Mouse (Mus musculus) heart, embryonic 16.5 days (tissue): ENCODE data around the gene Ppp1r16b. TPM values are rescaled to one million over a fixed set of nuclear protein-coding genes. Genes with fewer than 3 reads are reported as not detected.
A peak's percentile ranks its signal among the peaks of the same experiment; 100 is the strongest.

Experiments
- ATAC-seq: fragments of 200-750 bp; cut with Nextera tagmentation; replicated peaks from 2 replicates; pipeline ENCODE4 v1.8.0; 2017; ENCODE audit warnings: moderate number of reproducible peaks; ENCODE audit not compliant: insufficient read depth, low FRiP score; ENCODE audit errors: extremely low read depth
- H3K27ac ChIP-seq: fragments of 300-500 bp; sonication (generic); 2 replicates; pipeline ENCODE4 v1.5.1; 2014; ENCODE audit warnings: mild to moderate bottlenecking, low read length, control low read depth, moderate library complexity
- H3K27me3 ChIP-seq: fragments of 300-500 bp; sonication (generic); 2 replicates; pipeline ENCODE4 v1.6.1; 2014; ENCODE audit warnings: low read length, mixed read lengths; ENCODE audit not compliant: control insufficient read depth, insufficient read depth
- H3K36me3 ChIP-seq: fragments of 300-500 bp; sonication (generic); 2 replicates; pipeline ENCODE4 v1.6.1; 2014; ENCODE audit not compliant: control insufficient read depth, insufficient read depth
- H3K4me1 ChIP-seq: fragments of 300-500 bp; sonication (generic); 2 replicates; pipeline ENCODE4 v1.6.1; 2014; ENCODE audit warnings: low read length, mixed read lengths; ENCODE audit not compliant: control insufficient read depth, insufficient read depth
- H3K4me2 ChIP-seq: fragments of 300-500 bp; sonication (generic); 2 replicates; pipeline ENCODE4 v1.6.1; 2014; ENCODE audit warnings: low read depth, mild to moderate bottlenecking, control low read depth, low read length
- H3K4me3 ChIP-seq: fragments of 300-500 bp; sonication (generic); 2 replicates; pipeline ENCODE4 v1.5.1; 2014; ENCODE audit warnings: mild to moderate bottlenecking, control low read depth, low read length
- H3K9ac ChIP-seq: fragments of 300-500 bp; sonication (generic); 2 replicates; pipeline ENCODE4 v1.6.1; 2014; ENCODE audit warnings: low read length, control low read depth
- H3K9me3 ChIP-seq: fragments of 300-500 bp; sonication (generic); replicated peaks from 2 replicates; pipeline ENCODE4 v1.6.1; 2016; ENCODE audit warnings: low read length; ENCODE audit not compliant: control insufficient read depth
- WGBS: fragments of 180-500 bp; shearing (Covaris S2); extraction: QIAGEN DNeasy Blood & Tissue Kit; methylation state at CpG from one replicate; pipeline ENCODE4 v1.1.7; 2014; 5-methylcytosine and 5-hydroxymethylcytosine counted together
- polyA plus RNA-seq: library from polyadenylated mRNA; unstranded; fragments of >200 nt; fragmentation: Nextera tagmentation; extraction: Ambion mirVana; gene quantifications from 2 replicates; pipeline ENCODE4 v1.2.1, GENCODE M21; 2015

Gene Ppp1r16b
- polyA plus RNA-seq, 1 experiment from 2014 or later = 8.2 TPM

DNA sequence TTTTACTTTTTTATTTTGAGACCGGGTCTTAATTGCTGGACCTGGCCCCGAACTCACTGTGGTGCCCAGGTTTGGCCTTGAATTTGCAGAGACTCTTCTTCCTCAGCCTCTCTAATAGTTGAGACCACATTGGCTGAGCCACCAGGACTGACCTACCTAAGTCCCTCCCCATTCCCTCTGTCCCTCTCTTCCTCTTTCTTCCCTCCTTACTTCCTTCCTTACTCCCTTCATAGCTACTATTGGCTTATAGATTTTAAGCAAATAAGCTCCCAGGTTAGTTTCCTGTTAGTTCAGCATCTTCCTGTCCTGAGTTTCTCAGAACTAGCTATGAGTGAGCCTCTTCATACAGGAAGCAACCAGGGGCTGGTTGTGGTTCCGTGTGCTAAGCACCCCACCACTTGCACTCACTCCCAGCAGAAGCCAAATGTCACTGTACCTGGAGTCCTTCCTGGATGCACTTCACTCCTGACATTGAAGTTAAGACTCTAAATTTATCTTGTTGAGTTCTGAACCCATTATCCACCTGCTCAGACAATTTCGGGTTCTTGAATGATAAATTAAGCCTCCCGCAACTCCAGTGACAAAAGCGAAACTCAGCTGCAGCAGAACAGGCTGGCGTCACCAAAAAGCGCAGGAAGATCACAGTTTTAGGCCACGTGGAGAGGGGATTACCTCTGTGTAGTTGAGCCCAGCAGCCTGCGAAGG is 41.7 kb downstream of the Ppp1r16b start:
- Histone ChIP-seq H3K9ac (no peak overlapping the region), H3K27me3 (no peaks in the 10 kb centered on the region), H3K36me3 (no peaks in the 10 kb centered on the region), H3K9me3 (no peaks in the 10 kb centered on the region), H3K4me1 (peaks cover under 1% of the 10 kb centered on the region; the same call in 1 of the 2 replicates), H3K27ac (no peak overlapping the region), H3K4me3 (no peak overlapping the region), H3K4me2 (no peak overlapping the region)
- WGBS = 79% methylated on average over 10 of the region's 10 CpGs
- ATAC-seq = no peak

DNA sequence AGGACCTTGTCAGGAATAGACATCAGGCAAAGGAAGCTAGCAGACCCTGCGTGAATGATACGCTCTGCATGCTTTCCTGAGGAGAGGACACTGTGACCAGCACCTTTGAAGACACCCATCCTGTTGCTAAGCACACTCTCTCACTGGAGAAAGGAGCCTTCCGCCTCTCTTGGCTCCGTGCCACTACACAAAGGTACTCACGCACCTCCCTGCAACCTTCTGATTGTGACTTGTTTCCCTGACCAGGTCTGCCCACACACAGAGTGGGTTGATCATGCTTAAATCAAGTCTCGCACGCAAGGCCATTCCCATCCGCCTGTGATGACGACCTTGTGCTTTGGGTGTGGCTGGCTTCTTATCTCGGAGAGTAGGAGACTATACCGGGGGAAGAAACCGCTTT is 42.9 kb downstream of the Ppp1r16b start:
- Histone ChIP-seq H3K9ac (no peak overlapping the region), H3K27me3 (no peaks in the 10 kb centered on the region), H3K36me3 (no peaks in the 10 kb centered on the region), H3K4me3 (no peak overlapping the region), H3K4me2 (no peak overlapping the region), H3K9me3 (no peaks in the 10 kb centered on the region), H3K4me1 (peaks cover 6% of the 10 kb centered on the region; the same call in 1 of the 2 replicates), H3K27ac (no peak overlapping the region)
- no peak for ATAC-seq
- 79% methylated on average over 12 of the region's 12 CpGs for WGBS

DNA sequence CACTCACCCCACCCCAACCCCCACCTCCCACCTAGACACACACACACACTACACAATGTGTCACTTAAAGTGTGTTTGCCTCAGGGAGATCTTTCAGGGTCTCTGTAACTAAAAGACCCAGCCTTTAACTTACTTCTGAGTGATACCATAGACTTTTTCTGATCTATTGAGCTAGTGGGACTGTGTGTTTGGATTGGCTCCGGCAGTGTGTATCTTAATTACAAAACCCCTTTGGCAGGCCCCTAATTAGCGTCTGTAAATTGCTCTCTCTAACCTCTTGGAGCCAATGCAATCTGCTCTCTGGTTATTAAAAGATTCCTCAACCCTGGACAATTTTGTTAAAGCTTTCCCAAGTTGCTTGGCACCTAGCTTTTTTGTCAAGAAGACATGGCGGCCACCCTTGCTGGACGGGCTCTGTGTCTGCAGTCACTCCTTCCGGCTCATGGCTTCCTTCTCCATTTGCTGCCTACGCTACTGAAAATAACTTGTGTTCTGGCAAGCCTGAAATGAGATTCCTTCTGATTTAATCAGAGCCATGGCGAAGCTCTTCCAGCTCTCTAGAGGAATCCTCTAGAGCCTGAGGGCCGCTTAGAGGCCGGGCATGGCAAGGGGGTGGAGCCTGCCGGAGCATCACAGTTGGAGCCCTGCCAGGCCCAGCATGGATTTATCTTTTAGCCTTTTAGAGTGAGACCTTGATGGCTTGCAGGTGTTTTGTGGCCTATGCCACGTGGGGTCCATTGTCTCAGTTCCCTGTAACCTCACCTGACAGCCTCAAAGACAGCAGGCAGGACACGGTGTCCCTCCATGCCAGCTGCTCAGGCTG is 46.9 kb downstream of the Ppp1r16b start:
- Histone ChIP-seq H3K4me2 (no peak overlapping the region), H3K36me3 (no peaks in the 10 kb centered on the region), H3K27ac (no peak overlapping the region), H3K9ac (no peak overlapping the region), H3K4me3 (no peak overlapping the region), H3K4me1 (peaks cover 6% of the 10 kb centered on the region; the same call in 1 of the 2 replicates), H3K9me3 (no peaks in the 10 kb centered on the region), H3K27me3 (no peaks in the 10 kb centered on the region)
- WGBS = 30% methylated on average over 12 of the region's 12 CpGs
- ATAC-seq = peak; percentile 43; the same call in 1 of the 2 replicates

DNA sequence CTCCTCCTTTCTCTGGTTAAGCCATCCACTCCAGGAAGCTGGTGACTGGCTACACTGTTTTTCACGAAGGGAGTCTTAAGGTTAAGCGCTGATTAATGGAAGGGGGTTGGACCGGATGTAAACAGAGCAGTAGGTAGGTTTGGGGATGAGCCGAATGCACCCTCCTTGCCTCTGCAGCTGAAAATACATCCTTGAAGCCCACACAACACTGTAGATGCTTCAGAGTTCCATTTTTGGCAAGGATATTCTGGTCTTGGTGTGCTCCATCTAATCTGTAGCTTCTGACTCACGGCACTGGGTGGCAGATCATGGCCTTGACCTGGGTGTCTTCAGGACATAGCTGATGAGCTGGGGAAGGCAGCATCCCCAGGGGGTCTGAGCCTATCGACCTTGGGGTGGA is 49.6 kb downstream of the Ppp1r16b start:
- no peak for ATAC-seq
- H3K27me3 ChIP-seq = no peaks in the 10 kb centered on the region
- H3K27ac ChIP-seq = no peak overlapping the region
- H3K36me3 ChIP-seq = no peaks in the 10 kb centered on the region
- no peak overlapping the region for H3K4me2 ChIP-seq
- H3K9ac ChIP-seq = no peak overlapping the region
- H3K9me3 ChIP-seq = no peaks in the 10 kb centered on the region
- H3K4me3 ChIP-seq = no peak overlapping the region
- WGBS = 66% methylated on average over 6 of the region's 6 CpGs
- peaks cover 6% of the 10 kb centered on the region; the same call in 1 of the 2 replicates for H3K4me1 ChIP-seq

DNA sequence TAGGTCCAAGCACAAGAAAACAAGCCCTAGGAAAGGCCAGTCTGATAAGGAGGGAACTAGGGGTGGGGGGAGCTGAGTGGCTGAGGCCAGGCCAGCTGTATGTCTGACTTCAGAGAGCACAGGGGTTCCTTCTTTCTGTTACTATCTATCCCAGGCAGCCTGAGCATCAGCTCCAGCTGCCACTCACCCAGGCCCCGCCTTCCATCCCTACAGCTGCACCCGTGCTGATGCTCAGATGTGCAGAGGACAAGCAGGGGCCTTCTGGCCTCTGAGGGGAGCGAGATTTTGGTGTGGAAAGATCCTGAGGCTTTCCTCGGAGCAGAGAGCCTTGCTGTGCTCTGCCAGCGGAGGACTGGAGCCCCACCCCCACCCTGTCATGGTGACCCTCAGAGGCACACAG is 50.9 kb downstream of the Ppp1r16b start:
- Histone ChIP-seq H3K4me3 (no peak overlapping the region), H3K27me3 (no peaks in the 10 kb centered on the region), H3K27ac (no peak overlapping the region), H3K9me3 (no peaks in the 10 kb centered on the region), H3K4me2 (no peak overlapping the region), H3K4me1 (peaks cover 6% of the 10 kb centered on the region; the same call in 1 of the 2 replicates), H3K9ac (no peak overlapping the region), H3K36me3 (no peaks in the 10 kb centered on the region)
- no peak for ATAC-seq
- 20% methylated on average over 5 of the region's 5 CpGs for whole genome bisulfite sequencing

DNA sequence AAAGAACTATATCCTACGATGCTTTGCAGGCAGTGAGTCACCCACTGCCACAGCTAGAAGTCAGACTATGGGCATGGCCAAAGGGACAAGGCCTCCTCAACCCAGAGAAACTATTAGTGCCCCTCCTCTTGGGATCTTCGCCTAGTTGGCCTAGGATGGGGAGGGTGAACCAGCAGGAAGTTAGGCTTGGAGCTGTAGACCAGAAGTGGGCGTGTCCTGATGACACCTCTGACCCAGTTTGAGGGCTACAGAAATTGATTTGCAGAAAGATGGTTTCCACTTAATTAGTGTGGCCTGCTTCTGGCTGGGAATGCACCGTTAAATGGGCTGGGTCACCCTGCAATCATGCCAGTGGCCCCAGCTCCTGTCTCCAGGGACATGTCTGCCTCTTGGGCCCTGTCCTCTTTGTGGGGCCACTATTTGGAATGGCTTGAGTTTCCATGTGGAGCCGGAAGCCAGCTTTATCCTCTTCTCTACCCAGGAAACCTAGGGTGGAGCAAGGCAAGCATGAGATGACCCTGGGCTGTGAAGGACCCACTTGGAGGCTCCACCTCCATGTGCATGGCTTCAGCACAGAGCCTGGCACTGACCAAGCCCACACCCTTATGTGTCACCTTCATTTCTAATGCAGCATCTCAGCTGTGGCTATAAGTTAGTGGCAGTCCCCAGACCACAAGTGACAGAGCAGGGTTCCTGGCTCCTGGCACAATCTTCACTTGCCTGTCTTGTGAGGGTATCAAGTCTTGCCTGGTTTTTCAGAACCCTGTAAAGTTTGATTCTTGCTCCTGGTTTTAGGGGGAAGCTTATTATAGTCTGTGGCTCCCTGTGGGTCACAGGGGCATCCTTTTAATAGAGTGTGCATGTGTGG is 52.6 kb downstream of the Ppp1r16b start:
- 69% methylated on average over 5 of the region's 5 CpGs for WGBS
- Histone ChIP-seq H3K36me3 (no peaks in the 10 kb centered on the region), H3K27me3 (no peaks in the 10 kb centered on the region), H3K4me2 (no peak overlapping the region), H3K27ac (no peak overlapping the region), H3K4me1 (peaks cover 8% of the 10 kb centered on the region), H3K4me3 (no peak overlapping the region), H3K9me3 (no peaks in the 10 kb centered on the region), H3K9ac (no peak overlapping the region)
- ATAC-seq = no peak

DNA sequence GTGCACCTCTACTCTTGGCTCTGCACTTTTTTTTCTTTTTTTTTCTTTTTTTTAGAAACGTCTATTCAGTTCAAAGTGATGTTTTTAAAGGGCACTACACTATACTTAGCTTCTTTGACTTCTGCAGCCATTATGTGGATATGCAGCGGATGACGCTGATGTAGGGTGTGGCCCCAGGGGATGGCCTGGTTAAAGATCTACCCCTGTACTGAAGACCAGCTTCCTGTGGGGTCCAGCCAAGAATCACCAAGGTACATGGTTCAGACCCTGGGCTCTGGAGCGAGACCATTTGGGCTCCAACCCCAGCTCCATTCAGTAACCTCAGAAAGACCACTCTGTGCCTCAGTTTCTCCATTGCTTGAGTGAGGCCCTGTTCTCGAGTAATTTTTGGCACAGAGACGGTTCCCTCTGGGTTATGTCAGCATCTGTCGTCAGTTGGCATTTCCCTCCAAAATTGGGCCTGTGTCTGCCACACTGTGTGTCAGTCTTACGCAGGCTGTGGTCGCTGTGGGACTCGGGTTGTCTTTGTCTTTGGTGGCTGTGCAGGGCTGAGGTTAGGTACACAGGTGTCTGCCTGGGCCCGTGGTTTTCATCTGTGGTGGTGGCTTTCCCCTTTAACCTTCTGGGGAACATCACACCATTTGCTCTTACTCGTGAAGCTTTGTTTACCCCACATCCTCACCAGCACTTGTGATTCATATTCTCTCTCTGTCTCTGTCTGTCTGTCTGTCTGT is 53.8 kb downstream of the Ppp1r16b start:
- Histone ChIP-seq H3K36me3 (no peaks in the 10 kb centered on the region), H3K4me3 (no peak overlapping the region), H3K27me3 (no peaks in the 10 kb centered on the region), H3K27ac (no peak overlapping the region), H3K9ac (no peak overlapping the region), H3K4me2 (no peak overlapping the region), H3K9me3 (no peaks in the 10 kb centered on the region), H3K4me1 (peaks cover 20% of the 10 kb centered on the region)
- 0 out of 2 replicates have a peak, but pooled peaks have one; percentile 18 for ATAC-seq
- 75% methylated on average over 12 of the region's 12 CpGs for WGBS

DNA sequence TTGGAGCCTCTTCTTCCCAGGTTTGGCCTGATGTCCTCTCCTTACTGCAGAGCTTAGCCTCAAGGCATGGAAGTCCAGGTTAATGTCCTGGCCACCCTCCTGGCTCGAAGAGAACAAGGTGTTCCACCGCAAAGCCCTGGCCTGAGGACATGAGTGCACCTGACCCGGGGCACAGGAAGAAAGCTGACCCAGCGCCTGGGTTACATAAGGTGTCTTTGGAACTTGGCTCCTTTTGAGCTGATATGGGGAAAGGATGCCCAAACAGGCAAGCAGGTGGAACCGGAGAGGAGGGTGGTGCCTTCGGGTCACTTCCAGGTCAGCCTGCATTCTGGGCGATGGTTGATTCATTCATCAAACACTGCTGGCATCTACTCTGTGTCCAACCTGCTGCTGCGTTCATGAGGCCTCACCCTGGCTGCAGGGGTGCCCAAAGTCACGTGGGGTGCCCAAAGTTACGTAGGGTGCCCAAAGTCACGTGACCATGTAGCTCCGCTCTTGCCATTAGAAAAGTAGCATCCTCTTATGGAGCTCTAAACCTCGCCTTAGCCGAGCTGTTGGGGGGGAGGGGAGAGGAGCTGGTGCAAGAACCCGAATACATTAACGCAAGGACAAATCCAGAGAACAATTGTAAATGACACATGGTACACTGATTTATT is 55.6 kb downstream of the Ppp1r16b start:
- no peak overlapping the region for H3K4me2 ChIP-seq
- no peak overlapping the region for H3K9ac ChIP-seq
- 71% methylated on average over 16 of the region's 16 CpGs for WGBS
- no peak overlapping the region for H3K4me3 ChIP-seq
- no peak overlapping the region for H3K27ac ChIP-seq
- H3K36me3 ChIP-seq = no peaks in the 10 kb centered on the region
- no peaks in the 10 kb centered on the region for H3K27me3 ChIP-seq
- ATAC-seq = no peak
- H3K9me3 ChIP-seq = no peaks in the 10 kb centered on the region
- peaks cover 23% of the 10 kb centered on the region for H3K4me1 ChIP-seq
